Mouse (Mus musculus): ENCODE results near the gene Otud4.
A peak's percentile ranks its signal among the peaks of the same experiment; 100 is the strongest.
"Not testable (repeated sequence)": the region's sequence is repeated elsewhere in the genome, so short reads cannot be mapped to it uniquely, and the experiment has no call there.

Gene Otud4

DNA sequence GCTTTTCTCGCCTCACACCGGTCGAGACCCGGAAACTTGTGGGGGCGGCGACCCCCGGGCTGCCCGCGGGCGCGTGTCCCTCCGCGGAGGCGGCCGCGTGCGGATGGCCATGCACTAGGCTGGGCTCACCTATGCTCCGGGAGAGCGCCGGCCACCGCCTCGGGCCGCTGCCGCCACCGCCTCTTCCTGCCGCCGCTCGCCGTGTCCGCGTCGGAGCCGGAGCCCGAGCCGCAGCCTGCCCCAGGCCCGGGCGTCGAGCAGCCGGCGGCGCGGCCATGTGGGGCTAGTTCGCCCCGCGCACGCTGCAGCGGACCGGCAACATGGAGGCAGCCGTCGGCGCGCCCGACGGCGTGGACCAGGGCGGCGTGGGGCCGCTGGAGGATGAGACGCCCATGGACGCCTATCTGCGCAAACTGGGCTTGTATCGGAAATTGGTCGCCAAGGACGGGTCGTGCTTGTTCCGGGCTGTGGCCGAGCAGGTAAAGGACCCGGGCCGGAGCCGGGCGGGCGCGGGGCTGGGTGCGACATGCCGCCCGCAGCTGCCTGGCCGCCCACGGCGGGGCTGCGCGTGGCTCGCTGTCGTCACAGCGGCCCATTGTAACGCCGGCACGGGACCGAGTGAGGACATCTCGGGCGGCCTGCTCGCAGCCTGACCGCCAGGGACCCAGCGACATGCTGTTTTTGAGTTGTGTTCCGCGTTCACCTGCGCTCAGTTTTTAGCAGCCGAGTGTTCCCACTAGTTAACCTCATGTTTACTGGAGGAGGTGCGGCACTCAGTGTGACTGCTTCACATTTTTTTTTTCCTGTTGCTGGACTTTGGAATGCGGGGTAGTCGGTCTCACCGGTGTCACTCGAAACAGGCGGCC, at the start of gene Otud4:
Otud4 (plus strand) TSS at position 33 of the 866 bp plus-strand sequence.
- DNase-seq = peak; percentile 55

DNA sequence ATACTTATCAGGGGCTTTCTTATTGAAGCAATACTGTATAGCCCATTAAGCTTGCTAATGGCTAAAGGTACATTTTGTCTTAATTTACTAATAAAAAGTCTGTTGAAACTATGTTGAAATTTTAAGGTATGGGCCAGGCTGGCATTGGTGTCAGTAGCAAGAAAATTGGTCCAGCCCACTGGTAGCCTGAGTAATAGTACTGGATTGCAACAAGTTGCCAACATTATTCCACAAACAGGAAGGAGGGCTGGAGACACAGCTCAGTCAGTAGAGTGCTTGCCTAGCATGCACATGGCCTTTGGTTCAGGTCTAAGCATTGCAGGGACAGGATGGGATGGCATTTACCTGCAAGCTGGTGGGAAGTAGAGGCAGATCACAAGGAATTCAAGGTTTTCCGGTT, 38.5 kb upstream of the Otud4 start:
- no peak for DNase-seq

DNA sequence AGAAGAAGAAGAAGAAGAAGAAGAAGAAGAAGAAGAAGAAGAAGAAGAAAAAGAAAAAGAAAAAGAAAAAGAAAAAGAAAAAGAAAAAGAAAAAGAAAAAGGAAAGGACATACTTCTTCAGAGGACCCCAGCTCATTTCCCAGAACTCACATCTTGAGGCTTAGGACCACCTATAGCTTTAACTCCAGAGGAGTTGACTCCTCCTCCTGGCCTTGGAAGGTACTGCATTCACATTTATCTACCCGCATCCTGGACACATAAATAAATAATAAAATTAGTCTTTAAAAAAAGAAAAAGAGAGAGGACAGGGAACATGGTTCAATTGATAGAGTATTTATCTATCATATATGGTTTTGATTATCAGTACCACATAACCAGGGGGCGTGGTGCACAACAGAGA, 36.2 kb upstream of the Otud4 start:
- not testable (repeated sequence) for DNase-seq

DNA sequence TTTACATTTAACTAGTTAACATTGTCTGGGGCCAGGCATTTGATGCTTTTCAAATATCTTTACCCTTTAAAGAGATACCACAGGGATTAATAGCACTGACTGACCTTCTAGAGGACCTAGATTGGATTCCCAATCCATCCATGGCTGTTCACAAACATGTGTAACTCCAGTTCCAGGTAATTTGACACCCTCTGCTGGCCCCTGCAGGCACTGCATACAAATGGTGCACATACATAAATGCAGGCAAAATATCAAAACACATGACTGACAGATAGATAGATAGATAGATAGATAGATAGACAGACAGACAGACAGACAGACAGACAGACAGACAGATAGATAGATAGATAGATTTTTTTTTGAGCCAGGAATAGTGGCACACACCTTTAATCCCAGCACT, 33.2 kb upstream of the Otud4 start:
- DNase-seq = no peak

DNA sequence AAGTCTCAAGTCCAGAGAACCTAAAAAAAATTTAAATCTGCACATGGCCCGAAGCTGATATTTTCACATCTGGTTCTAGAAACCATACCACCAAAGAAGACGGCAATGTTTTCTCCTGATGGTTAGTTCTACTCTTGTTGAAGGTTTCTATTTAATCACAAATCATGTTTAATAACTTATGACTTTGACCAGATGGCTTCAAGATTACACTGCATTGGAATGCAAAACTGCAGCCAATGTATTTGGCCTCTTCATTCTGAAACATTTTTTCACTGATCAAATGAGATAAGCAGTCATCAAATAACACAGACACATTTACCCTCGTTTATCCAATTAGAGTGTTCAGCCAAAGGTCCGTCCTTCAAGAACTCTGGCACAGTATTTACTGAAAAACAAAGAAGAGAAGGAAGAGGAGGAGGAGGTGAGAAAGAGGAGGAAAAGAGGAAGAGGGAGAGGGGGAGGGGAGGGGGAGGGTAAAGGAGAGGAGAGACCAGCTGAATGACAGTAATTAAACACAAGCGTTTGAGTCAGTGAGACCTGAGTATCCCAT, 32.6 kb upstream of the Otud4 start:
- DNase-seq = no peak

DNA sequence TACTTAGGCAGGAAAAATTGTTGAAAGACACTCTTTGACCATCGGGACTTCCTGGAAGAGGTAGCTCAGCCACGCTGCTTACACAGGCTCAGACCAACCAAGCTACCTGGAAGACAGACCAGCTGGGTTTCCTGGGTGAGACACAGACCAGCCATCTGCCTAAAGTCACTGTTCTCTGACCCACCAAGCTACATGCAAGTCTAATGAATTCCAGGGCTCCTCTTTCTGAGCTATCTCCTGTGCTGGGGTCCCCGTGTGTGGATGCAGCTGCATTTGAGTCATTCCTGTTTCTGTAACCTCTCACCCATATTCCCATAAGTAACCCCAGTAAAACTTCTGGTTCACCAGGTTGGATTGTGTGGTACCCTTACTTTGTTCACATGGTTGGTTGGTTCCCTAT, 30.7 kb upstream of the Otud4 start:
- no peak for DNase-seq

DNA sequence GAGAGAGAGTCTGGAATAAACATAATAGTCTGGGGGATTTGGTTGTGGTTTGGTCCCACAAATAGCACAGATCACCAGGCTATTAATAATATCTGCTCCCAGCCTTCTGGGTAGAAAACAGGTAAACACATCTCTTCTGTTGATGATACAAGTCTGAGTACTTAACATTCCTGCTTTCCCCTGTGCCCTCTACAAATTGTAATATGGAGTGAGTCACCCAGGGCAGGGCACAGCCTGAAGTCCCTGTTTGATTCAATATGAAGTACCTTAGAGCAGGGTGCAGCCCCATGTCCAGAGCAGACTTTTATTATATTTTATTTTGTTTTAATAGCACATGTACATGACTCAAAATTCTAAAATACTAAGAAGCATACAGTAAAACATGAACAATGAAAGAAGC, 29.1 kb upstream of the Otud4 start:
- DNase-seq = no peak

DNA sequence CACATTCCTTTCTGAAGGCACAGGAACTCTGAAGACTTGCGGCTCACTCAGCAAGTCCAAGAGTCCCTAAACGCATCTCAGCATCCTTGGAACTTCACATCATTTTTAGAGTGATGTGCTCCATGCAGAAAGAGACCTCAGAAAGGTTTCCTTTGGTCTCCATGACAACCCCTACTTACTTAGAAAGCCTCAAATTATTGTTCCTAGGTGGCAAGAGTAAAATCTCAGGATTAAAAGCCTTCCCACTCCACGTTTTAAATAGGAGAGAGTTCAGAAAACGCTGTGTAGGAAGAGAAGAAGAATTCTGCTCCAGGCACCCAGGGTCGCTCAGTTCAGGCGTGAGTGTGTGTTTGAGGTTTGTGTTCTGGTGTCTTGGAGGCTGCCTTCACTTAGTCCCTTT, 27.1 kb upstream of the Otud4 start:
- peak; percentile 6 for DNase-seq

DNA sequence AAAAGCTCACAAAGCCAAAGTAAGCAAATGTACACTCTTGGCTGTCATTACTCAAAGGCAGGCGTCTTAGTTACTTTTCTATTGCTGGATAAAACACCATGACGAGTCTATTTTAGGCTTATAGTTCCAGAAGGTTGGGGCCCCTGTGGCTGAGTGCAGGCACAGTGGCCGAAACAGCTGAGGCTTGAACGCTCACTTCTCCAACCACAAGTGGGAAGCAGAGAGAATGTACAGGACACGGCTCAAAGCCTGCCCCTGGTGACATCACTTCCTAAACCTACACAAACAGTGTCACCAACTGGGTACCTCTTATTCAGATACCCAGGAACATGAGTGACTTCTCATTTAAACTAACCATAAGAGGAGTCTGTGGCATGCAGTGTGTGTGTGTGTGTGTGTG, 26.5 kb upstream of the Otud4 start:
- no peak for DNase-seq

DNA sequence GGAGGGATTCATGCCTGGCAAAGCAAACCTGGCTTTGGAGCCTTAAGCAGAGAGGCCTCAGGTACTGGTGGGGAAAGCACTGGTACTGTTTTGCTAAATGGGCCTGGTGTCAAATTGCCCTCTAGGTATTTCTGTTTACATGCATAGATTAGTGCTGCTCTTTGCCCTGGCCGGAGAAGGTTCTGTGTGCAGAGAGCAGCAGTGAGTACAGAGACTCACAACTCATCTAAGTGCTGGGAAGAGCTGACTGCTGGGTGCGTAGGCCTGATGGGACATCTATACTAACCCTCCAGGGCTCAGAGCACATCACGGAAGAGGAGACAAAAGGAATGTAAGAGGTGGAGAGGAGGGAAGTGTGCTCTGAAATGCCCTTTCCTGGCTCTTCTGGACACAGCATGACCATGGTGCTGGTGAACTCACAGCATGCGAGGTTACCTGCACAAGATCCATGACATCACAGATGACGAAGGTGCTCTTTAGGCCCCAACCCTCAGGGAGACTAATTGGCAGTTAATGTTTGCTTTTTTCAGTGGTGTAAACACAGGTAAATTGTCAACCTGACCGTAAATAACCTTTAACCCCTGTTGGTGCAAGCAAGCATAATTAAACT, 23.6 kb upstream of the Otud4 start:
- DNase-seq = no peak

DNA sequence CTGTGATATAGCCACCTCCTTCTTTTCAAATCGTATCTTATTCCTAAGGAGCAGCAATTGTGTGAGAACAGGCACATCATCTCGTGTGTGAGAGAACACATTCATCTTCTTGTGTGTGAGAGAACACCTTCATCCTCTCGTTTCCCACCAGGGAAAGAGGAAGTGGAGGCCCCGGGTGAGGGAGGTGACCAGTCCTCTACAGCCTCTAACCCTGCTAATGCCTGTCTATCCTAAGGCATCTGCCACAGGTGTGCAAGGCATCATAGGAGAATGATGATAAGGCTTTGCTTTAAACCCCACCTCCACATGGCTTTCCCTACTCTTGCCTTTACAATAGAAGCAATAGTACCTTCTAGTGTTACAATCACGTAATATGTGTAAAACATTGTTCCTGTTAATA, 20.5 kb upstream of the Otud4 start:
- no peak for DNase-seq

DNA sequence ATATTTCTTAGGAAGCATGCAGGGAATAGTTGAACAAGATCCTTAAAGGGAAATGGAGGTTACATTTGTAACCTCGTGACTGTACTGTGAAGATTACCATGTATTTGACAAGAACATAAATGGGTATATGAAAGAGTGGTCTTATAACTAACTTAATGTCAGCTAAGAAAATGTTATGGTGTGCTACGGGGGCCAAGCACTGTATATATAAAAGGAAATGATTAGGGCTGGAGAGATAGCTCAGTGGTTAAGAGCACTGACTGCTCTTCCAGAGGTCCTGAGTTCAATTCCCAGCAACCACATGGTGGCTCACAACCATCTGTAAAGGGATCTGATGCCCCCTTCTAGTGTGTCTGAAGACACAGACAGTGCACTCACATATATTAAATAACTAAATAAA, 20.1 kb upstream of the Otud4 start:
- no peak for DNase-seq

DNA sequence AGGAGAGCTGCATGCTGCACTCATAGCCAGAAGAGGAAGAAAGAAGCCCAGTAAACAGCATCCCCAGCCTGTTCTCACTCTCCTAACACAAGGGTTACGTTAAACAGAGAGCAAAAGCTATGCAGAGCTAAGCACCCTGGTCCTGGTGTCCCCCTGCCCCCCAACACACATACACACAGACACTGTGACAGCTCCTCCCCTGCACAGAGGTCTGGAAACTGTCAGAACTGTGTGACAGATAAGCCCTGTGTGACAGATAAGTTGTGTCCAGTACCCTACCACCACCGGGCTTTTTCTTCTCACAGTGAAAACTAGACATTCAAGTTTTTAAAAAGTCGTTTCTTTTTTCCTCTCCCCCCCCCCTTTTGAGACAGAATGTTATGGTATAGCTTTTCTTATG, 19.4 kb upstream of the Otud4 start:
- no peak for DNase-seq

DNA sequence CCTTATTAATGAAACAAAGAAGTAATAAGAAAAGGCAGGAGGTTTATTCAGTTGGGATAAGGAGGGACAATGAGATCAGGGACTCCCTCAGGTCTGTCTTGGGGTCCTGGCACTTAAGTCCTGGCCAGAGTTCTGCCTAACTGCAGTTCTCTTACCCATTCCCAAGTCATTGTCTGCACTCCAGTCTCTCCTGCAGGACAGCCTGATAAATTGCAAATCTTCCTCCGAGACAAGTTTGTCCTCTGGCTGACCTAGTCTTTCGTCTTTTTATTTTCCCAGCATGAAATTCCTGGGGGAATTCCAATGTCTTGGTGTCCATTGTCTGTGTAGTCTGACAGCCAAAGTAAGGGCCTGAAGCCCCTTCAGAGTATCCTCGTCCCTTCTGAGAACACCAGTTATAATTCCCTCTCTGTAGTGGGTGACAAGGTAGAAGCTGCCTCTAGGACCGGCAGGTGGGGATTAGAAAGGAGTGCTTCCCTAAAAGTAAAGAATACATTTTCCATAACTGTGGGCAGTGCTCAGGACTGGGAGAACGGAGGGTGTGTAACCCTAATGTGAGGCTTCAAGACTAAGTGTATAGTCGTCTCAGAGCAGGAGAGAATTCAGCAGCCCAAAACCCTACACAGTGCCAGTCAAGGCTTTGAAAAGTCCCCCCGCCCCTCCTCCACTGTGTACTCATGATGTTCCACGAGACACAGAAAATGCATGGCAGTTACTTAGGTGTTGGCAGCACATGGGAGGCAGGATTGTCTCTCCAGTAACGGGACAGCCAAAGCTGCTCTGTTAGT, 18.7 kb upstream of the Otud4 start:
- DNase-seq = no peak

DNA sequence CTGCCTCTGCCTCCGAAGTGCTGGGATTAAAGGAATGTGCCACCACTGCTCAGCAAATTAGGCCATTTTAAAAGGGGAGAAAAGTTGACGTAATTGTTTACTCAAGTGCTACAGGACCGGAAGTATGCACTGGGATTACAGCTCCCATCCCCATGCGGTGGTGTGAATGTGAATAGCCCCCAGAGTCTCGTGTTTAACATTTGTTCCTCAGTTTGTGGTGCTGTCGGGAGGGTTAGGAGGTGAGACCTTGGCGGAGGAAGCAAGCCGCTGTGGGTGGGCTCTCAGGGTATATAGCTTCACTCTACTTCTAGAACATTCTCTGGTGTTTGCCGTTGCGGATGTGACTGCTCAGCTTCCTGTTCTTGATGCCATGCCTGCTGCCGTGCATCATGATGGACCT, 17.1 kb upstream of the Otud4 start:
- DNase-seq = no peak

DNA sequence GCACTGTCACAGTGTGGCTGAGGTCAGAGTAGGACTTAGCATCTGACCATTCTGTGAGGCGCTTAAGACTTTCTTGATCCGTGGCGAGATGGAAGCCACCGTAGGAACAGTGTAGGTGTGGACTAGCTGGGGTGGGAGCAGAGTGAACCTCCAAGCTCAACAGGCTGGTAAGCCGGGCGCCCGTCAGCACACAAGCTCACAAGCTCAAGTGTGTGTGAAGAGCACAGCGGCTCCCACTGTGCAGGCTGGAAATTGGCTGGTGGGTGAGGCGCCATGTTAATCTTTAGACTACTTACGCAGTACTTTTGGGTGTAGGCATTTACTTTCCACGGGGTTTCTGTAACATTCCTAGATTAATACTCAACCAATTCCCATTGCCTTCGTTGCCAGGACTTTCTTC, 16.1 kb upstream of the Otud4 start:
- no peak for DNase-seq

DNA sequence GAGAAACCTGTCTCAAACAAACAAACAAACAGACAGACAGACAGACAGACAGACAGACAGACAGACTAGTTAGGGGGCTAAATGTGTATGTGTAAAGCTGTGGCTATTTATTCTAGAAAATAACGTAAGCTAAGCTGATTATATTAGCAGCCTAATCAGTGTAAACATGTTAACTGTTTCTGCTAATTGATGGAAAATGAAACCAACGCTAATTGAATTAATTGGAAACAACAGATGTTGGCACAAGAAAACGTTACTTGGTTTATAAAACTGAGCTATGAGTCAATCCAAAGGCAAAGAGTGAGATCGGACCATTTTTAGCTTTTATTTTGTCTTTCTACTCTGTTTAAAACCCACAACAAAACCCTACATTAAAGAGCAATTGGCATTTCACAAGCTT, 15.0 kb upstream of the Otud4 start:
- DNase-seq = no peak

DNA sequence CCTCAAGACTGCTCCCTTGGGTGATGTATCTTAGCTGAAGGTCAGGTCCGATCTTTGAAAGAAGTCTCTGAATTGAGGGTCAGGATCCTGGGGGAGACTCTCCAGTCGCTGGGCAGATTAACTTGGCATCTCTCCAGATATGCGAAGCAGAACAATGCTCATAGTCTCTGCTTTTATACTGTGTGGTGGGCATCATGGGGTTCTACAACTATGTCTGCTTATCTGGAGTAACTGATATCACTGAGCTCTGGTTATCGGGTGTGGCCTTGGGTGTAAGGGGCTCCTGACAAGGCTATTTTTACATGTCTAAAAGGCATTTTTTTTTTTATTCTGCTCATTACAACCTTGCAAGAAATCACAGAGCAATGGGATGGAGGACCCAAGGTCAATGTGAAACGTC, 13.2 kb upstream of the Otud4 start:
- DNase-seq = no peak

DNA sequence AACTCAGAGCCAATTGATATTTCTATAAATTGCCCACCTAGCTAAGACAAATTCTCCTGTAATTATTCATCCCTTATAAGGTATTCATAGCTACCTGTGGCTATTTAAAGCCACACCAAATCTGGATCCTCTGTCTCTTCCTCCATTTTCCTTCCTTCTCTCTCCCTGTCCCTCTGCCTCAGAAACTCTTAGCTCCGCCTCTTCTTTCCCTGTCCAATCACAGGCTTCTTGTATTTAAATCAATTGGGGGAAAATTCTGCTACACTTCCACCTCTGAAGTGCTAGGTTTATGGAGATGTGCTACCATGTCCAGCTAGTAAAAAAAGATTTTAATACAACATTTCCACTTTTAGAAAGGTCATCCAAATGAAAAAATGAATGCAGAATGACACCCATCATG, 3.9 kb upstream of the Otud4 start:
- no peak for DNase-seq

DNA sequence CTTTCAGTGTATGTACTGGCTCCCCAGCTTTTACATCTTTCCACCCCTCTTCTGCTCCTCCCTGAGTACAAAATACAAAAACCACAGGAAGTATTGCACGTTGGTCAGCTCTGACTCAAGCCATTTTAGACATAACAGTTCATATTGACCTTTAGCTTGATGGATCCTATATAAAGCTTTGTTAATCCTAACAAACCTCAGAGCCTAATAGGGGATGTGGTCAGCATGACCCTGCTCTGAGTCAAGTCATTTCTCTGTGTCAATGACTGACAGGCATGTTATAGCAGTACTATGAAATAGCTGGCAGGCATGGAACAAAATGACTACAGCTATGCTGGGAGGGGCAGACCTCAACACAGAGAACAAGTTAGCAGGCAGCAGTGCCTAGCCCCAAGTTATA, 3.3 kb upstream of the Otud4 start:
- DNase-seq = no peak

DNA sequence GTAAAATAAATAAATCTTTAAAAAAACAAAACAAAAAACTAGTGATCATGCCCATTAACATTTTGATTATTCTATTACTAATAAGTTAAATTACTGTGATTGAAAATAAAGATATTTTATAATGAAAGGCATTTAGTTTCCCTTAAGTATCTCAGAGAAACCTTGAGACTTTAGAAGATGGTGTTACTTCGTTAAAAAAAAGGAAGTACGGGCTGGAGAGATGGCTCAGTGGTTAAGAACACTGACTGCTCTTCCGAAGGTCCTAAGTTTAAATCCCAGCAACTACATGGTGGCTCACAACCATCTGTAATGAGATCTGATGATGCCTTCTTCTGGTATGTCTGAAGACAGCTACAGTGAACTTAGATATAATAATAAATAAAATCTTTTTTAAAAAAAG, 2.2 kb upstream of the Otud4 start:
- DNase-seq = no peak

DNA sequence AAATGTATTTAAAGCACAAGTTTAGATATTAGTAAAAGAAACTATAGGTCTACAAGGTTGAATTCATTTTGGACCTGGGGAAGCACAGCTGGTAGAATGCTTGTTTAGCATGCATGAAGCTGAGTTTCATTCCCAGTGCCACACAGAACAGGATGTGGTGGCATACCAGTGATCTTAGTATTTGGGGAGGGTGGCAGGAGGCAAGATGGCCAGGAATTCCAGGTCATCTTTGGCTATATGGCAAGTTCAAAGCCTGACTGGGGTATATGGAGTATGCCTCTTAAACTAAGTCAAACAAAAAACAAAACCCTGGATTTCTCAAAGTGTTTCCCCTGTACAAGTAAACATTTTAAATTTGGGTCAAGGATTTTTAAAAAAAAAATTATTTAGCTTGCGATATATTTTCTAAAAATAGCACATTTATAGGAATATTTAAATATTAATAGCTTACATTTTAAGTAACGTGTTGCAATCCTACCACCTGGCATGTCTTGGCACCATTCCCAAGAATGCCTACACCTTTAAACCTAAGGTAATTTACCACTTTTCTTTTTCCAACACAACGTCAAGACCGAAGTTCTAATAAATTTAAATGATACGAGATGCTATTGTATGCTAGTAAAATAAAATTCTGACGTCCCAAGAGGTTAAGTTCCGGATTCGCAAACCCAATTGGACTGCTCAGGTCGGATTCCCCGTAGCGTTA, 1.3 kb upstream of the Otud4 start:
- DNase-seq = no peak

Data from right cerebral cortex, adult 18-20 months (tissue).